Mouse (Mus musculus) adrenal gland, adult 2 months (tissue): Measurements from ENCODE around the gene B4gat1. TPM values are rescaled to one million over a fixed set of nuclear protein-coding genes. Genes with fewer than 3 reads are reported as not detected.
A peak's percentile ranks its signal among the peaks of the same experiment; 100 is the strongest.

Experiments used
- DNase-seq: peaks from one replicate; pipeline ENCODE4 v3.0.0; 2021
- polyA plus RNA-seq: library from polyadenylated mRNA; depleted of rRNA; stranded (reverse); fragments of >200 nt; gene quantifications from 2 replicates; pipeline ENCODE4 v1.2.3, GENCODE M21; 2012
- total RNA-seq, 2 experiments: library from RNA; stranded (reverse); gene quantifications; 2 replicates each; pipeline ENCODE4 v1.2.3; 2021

The B4gat1 gene
- total and polyA plus RNA-seq, 3 experiments: 27.8 to 51.8 (median 44.9) TPM

DNA sequence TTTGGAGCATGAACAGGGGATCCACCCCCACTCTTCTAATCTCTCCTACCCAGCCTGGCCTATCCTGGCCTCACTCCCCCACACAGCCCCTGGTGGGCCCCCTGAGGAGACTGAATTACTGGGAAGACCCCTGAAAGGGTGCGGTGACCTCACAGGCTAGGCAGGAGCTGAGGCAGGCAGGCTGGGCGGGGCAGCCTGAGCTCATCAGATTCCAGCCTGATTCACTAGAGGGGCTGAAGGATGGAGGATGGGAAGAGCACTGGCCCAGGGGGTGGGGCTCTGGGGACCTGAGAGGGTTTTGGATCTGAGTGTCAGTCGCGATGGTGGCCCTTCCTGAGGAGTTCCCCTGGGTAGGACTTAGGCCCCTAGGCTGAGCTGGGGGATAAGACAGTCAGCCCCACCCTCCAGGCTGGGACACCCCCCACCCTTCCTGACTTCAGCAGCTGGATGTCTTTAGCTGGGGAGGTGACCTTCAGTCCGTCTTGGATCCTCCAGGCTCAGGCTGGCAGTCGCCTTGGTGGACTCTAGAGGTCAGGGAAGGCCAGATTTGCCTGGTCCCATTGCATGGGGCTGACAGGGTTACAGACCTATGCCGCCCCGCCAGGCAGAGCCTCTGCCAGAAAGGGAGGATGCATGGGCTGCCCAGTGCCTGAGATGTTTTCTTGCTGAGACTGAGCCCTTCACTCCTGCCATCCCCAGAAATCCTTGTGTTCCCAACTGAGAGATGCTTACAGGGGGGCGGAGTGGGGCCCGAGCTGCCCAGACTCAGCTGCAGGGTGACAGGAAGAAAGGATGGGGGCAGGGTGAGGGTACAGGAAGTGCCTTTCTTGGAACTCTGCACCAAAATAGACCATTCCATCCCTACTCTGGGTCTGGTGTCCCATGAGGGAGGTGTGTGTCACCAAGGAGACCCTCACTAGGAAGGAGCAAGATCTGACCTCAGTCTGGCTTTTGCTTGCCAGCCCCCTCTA, 20.5 kb downstream of the B4gat1 start:
- DNase-seq: no peak

DNA sequence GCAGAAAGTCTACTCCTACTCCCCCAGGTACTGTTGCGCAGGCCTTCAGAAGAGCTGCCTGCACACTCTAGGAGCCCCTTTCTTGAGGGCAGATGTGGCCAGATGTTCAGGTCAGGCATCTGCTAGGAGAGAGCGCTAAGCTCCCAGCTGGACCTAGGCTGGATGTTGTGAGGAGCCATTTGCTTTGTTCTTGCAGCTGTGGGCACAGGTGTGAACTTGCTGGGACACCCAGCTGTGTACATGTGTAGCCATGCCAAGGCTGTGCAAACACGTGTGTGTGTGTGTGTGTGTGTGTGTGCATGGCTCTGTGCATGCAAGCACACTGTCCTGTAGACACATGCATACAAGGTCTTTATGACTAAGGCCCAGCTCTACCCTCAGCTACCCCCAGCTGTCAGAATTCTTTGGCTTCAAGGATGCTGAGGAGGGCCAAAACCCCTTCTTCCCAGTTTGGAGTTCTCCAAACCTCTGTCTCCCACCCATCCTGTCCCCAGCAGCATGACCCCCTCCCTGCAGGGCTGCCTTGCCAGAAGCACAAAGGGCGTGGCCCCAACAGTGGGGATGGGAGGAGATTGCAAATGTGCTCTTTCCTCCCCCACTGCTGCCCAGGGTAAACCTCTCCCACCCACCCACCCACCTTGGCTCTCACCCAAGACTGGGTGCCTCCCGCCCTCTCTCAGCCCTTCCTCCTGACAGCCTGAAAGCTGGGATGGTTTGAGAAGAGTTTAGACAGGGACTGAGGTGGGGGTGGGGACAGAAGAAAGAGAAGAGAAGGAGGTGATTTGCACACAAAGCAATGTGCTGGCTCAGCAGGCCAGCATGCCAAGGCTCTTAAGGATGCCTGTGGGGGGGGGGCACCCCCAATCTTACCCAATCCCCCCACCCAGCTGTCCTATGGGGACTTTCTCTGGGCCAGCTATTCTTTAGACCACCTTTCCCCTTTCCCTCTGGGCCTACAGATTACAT, 22.0 kb downstream of the B4gat1 start:
- no peak for DNase-seq

DNA sequence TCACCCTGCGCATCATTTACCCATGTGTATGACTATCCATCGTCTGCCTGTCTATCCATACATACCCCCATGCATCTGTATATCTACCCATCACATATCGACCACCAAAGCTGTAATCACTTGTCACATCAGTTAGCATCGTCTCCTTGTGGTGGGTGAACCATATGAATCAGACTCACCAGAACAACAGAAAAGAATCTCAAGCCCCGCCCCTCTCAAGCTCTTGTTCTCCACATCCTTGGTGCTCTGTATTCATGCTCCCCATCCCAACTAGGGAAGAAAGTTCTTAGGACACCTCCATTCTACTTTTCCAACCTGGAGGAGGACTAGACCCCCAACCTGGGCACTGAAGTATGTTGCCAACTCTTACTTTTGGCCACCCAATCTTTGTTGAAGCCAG, 23.4 kb downstream of the B4gat1 start:
- no peak for DNase-seq

DNA sequence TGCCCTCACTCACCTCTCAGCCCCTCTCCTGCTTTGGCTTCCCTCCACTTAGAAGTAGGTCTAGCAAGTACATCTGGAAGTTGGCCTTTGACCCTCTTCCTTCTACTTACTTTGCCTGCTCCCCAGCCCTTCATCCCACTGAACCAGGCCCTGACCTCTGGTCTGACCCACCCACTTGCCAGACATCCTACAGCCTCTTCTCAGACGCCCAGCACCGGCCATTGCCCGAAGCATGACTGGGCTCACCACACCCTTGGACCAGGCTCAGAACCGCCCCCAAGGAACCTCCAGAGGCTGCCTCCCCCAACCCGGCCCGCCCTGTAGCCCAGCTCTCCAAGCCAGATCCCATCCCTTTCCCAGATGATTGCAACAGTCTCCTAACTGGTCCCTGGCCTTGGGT, 23.8 kb downstream of the B4gat1 start:
- DNase-seq: no peak

DNA sequence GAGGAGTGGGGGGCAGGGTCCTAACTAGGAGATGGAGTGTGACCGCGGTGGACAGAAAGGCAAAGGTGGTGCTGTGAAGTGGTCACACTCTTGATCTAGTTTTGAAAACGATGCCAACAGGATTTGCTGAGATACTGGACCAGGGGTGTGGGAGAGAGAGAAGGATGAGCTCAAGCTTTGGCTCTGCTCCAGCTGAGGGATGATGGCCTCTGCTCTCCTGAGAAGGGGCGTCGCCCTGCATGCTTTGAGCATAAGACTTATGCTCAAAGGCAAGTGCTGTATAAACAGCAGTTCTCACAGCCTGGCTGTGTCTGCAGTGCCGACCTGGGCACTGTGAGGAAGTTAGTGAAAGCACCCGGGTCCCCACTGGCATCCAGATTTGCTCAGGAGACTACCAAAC, 26.5 kb downstream of the B4gat1 start:
- DNase-seq: no peak

DNA sequence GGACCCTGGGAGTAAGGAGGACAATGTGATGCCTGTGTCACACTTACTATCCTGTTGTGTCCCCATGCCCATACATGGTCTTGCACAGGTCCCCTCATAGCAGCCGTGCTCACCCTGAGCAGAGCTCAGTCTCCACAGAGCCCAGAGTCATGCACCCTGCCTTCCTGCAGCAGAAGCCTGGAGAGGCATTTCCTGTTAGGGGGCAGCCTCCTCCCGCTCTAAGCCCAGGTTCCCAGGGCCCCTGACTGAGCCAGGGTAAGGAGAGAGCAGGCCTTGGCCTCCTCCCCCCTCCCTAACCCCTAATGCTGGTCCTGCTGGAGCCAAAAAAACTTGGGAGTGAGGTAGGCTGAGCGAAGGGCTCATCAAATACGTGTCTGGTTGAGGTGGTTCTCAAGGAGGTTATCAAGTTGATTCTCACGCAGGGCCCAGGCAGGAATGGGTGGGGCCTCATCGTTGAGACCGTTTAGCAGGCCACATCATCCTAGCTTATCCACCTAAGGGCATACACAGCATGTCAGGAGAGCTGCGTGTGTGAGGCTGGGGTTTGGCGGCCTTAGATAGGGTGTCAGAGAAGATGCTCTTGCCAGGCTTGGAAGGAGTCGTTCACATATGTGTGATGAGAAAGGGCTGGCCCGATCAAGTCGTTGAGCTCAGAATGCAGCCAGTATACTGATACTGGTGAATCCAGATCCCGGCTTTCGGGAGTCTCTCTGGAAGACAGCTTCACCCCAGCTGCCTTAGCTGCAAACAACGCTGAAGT, 28.6 kb downstream of the B4gat1 start:
- no peak for DNase-seq

DNA sequence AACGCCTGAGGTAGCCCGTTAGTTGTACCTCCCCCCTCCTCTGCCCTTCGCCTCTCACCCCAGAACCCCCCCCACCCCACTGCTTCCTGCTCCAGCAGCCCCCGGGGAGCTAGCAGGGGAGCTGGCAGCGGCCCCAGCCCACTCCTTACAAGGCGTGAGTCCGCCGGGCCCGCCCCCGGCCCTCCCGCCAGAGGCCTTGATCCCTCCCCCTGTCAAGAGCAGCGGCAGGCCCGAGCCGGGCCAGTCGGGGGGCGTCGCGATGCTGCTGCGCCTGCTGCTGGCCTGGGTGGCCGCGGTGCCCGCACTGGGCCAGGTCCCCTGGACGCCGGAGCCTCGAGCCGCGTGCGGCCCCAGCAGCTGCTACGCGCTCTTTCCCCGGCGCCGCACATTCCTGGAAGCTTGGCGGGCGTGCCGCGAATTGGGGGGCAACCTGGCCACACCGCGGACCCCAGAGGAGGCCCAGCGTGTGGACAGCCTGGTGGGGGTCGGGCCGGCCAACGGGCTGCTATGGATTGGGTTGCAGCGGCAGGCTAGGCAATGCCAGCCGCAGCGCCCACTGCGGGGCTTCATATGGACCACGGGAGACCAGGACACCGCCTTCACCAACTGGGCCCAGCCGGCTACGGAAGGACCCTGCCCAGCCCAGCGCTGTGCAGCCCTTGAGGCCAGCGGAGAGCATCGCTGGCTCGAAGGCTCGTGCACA, 29.4 kb downstream of the B4gat1 start, which contains the start of gene Cd248:
Gene Cd248 (plus strand): TSS at position 212 of the 703 bp plus-strand sequence.
- DNase-seq: peak; percentile 71

DNA sequence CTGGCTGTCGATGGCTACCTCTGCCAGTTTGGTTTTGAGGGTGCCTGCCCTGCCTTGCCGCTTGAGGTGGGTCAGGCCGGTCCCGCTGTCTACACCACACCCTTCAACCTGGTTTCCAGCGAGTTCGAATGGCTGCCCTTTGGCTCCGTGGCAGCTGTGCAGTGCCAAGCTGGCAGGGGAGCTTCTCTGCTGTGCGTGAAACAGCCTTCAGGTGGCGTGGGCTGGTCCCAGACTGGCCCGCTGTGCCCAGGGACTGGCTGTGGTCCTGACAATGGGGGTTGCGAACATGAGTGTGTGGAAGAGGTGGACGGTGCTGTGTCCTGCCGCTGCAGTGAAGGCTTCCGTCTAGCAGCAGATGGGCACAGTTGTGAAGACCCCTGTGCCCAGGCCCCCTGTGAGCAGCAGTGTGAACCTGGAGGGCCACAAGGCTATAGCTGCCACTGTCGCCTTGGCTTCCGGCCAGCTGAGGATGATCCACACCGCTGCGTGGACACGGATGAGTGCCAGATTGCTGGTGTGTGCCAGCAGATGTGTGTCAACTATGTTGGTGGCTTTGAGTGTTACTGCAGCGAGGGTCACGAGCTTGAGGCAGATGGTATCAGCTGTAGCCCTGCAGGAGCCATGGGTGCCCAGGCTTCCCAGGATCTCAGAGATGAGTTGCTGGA, 30.1 kb downstream of the B4gat1 start:
- no peak for DNase-seq

DNA sequence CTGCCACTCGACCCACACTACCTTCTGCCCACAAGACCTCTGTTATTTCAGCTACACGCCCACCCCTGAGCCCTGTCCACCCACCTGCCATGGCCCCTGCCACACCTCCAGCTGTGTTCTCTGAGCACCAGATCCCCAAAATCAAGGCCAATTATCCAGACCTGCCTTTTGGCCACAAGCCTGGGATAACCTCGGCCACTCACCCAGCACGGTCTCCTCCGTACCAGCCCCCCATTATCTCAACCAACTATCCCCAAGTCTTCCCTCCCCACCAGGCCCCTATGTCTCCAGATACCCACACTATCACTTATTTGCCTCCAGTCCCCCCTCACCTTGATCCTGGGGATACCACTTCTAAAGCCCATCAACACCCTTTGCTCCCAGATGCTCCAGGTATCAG, 30.9 kb downstream of the B4gat1 start:
- no peak for DNase-seq

DNA sequence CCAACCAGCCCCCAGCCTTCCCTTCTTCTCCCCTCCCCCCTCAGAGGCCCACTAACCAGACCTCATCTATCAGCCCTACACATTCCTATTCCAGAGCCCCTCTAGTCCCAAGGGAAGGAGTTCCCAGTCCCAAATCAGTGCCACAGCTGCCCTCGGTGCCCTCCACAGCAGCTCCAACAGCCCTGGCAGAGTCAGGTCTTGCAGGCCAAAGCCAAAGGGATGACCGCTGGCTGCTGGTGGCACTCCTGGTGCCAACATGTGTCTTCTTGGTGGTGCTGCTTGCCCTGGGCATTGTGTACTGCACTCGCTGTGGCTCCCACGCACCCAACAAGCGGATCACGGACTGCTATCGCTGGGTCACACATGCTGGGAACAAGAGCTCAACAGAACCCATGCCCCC, 31.4 kb downstream of the B4gat1 start:
- DNase-seq: no peak

DNA sequence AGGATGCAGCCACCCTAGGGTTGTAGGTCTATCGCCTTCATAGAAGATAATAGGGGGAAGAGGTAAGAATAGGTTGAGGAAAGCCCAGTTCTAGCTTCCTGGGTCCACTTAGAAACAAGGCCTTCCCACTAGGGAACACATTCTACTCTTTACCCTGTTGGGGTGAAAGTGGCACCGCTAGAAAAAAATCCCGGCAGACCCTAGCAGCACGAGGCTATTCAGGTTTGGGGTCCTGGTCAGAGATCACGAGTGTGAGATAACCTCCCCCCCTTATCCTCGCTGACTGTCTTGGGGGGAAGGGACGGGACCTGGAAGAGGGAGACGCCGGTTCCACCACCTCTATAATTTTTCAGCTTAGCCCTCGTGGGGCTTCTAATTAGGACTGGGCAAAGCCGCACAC, 32.5 kb downstream of the B4gat1 start:
- no peak for DNase-seq

DNA sequence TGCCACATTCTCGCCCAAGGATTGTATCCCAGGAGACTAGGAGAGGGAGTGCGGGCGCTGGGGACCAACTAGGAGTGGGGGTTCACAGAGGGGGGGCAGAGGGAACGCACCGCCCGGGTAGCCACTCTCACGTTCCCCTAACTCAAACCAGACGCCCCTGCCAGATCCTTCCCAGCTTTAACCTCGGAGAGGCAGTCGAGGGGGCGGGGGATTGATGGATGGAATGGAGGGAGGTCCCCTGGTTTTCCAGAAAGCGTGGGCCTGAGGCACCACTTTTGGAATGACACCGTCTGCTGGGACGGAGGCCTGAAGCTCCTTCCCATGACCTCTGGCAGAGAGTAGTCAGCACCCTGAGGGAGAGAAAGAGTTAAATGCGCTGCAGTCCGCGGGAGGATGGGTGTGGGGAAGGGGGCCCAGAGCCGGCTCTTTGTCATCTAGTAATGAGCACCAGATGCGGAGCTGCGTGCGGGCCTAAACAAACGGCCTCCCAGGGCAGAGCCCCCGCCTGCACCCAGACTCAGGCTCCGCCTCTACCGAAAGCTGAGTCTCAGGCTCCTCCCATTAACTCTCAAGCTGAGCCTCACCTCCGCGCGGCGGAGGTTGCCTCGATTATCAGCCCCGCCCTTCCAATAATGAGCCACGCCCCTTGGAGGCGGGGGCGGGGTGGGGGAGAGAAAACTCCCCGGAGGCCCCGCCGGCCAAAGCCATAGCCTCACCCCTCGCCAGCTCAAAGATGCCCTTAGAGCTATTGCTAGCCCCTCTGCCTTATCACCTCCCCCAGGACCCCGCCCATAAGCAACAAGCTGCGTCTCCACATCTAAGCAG, 33.1 kb downstream of the B4gat1 start:
- peak; percentile 86 for DNase-seq

DNA sequence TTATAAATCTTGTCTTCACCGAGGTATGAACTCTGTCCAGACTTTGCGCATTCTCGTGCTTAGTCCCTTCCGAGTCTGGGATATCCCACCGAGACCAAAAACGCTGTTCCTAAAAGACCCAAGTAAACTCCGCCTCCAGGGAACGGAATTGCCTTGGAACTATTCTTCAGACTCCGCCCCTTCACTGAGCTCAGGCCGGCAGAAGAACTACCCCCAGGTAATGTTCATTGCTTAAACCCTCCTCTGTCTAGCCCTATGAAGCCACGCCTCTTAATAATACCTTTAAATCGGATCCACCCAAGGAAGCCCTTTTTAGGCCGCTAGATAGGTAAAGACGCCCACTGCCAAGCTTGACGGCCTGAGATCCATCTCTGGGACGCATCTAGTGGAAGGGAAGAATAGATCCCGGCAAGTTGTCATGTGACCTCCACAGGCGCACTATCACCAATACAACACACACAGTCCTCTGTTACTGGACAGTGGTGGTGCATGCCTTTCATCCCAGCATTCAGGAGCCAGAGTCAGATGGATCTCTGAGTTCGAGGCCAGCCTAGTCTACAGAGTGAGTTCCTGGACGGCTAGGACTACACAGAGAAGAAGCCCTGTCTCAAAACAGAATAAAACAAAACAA, 33.9 kb downstream of the B4gat1 start:
- peak; percentile 38 for DNase-seq

DNA sequence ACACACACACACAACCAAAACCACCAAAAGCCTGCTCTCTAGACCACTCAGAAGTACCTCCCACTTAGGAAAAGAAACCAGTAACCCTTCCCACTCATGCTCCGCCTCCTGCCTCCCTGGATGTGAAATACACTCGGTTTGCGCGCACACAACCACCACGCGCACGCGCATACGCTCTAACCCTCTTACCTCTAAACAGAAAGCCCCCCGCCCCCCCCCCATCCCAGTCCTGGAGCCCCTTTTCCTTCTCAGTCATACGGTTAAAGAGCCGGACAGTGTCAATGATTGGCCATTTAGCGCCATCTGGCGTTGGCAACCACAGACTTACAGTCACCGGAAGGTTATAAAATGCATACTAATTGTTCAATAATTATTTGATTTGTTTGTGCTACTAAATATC, 34.4 kb downstream of the B4gat1 start:
- peak; percentile 45 for DNase-seq

DNA sequence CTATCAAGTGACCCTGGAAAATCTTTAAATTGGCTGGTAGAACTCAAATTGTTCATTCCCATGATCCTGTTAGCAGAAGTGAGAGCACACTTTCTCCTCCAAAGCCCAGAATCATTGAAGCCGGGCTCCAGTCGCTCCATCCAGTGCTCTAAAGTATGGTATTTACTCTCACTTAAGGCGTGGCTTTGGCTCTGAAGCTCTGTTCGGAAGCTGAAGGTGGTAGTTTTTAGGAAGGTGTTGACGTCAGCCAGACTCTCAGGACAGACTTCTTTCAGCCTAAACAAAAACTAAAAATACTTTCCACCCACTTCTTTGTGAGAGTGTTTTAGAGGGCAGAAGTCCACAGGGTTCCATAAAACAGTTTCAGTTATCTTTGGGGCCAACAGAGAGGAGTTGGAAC, 34.9 kb downstream of the B4gat1 start:
- no peak for DNase-seq

DNA sequence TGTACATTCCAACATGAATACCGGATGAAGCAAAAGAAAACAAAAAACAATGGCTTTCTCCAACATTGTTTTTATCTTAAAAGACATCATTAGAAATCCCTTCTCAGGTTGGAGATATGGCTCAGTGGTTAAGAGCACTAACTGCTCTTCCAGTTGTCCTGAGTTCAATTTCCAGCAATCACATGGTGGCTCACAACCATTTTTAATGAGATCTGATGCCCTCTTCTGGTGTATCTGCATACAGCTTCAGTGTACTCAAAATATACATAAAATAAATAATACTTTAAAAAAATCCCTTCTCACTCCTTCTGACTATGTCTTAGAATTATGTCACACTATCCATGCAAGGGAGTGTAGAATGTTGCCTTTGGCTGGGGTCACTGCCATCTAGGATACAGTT, 40.7 kb downstream of the B4gat1 start:
- DNase-seq: no peak

DNA sequence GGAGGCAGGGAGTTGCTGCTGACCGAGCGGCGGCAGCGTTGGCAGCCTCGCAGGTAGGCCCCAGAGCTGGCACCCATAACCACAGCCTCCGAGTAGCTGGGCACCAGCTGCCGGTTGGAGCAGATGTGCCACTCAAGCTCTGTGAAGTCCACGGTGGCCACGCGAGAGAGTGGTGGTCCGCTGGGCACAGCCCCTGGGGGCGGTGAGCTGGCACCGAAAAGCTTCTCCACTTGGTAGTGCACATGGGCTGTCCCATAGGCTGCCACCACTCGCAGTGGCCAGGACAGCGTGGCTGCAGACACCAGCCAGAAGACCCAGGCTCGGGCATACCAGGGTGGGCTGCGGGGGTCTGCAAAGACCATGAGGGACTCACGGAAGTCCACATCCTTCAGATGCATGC, 43.4 kb downstream of the B4gat1 start:
- DNase-seq: no peak

DNA sequence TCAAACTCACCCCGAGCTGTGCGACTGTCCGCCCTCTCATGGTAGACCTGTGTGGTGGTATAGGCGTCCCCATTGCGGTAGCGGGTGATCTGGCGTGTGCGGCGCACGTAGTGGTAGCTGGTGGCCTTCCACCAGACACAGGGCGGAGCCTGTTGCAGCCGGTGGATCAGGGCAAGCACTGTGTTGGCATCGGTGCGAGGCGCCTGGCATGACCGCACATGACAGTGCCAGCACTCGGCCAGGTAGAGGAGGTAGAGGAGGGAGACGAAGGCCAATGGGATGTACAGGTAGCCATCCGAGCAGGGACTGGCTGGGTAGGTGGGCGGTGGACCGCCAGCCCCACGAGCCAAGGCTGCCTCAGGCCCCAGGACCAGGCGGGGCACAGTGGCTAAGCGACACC, 44.0 kb downstream of the B4gat1 start:
- no peak for DNase-seq
